Mouse (Mus musculus): ENCODE measurements around the gene Tcirg1. TPM values are rescaled to one million over a fixed set of nuclear protein-coding genes. Genes with fewer than 3 reads are reported as not detected.

The Tcirg1 gene
- polyA plus RNA-seq, 1 experiment from 2014 or later: 46.6 TPM

- no peaks in the 10 kb centered on the region for H3K9me3 ChIP-seq (replicated peaks; ENCODE audit: control insufficient read depth, low read length)
- no peak overlapping the region for H3K4me2 ChIP-seq (ENCODE audit: low read depth, low read length)
- H3K9ac ChIP-seq (ENCODE audit: low read length): no peak overlapping the region
- peak; percentile 58; the same call in 1 of the 2 replicates for ATAC-seq (ENCODE audit: insufficient read depth, low FRiP score)
- H3K4me1 ChIP-seq (ENCODE audit: control insufficient read depth, insufficient read depth, low read length): no peaks in the 10 kb centered on the region
- no peak overlapping the region for H3K27ac ChIP-seq (ENCODE audit: low read length)
- peaks cover 49% of the 10 kb centered on the region for H3K36me3 ChIP-seq (ENCODE audit: control insufficient read depth, insufficient read depth, low read length)
- 25% methylated on average over 3 of the region's 3 CpGs for WGBS
- H3K4me3 ChIP-seq (replicated peaks; ENCODE audit: low read length): no peak overlapping the region
- no peaks in the 10 kb centered on the region for H3K27me3 ChIP-seq (ENCODE audit: control insufficient read depth, insufficient read depth, low read length)
Measured at GRCm38 (mm10) chr19:3895171-3895631, 11.7 kb downstream of the Tcirg1 start.

- Histone ChIP-seq H3K4me2 (ENCODE audit: low read depth, low read length) (no peak overlapping the region), H3K9ac (ENCODE audit: low read length) (no peak overlapping the region), H3K4me3 (replicated peaks; ENCODE audit: low read length) (no peak overlapping the region), H3K4me1 (ENCODE audit: control insufficient read depth, insufficient read depth, low read length) (no peaks in the 10 kb centered on the region), H3K27ac (ENCODE audit: low read length) (no peak overlapping the region), H3K36me3 (ENCODE audit: control insufficient read depth, insufficient read depth, low read length) (peaks cover 50% of the 10 kb centered on the region), H3K27me3 (ENCODE audit: control insufficient read depth, insufficient read depth, low read length) (no peaks in the 10 kb centered on the region), H3K9me3 (replicated peaks; ENCODE audit: control insufficient read depth, low read length) (no peaks in the 10 kb centered on the region)
- no peak for ATAC-seq (ENCODE audit: insufficient read depth, low FRiP score)
- WGBS: 88% methylated on average over 2 of the region's 2 CpGs
Measured at GRCm38 (mm10) chr19:3894294-3894693, 12.6 kb downstream of the Tcirg1 start.

GRCm38 (mm10) chr19:3893545-3894116 is 13.3 kb downstream of the Tcirg1 start:
- H3K36me3 ChIP-seq (ENCODE audit: control insufficient read depth, insufficient read depth, low read length): peaks cover 50% of the 10 kb centered on the region
- H3K27me3 ChIP-seq (ENCODE audit: control insufficient read depth, insufficient read depth, low read length): no peaks in the 10 kb centered on the region
- no peak overlapping the region for H3K27ac ChIP-seq (ENCODE audit: low read length)
- no peaks in the 10 kb centered on the region for H3K9me3 ChIP-seq (replicated peaks; ENCODE audit: control insufficient read depth, low read length)
- no peak overlapping the region for H3K4me3 ChIP-seq (replicated peaks; ENCODE audit: low read length)
- no peaks in the 10 kb centered on the region for H3K4me1 ChIP-seq (ENCODE audit: control insufficient read depth, insufficient read depth, low read length)
- no peak overlapping the region for H3K9ac ChIP-seq (ENCODE audit: low read length)
- no peak for ATAC-seq (ENCODE audit: insufficient read depth, low FRiP score)
- H3K4me2 ChIP-seq (ENCODE audit: low read depth, low read length): no peak overlapping the region
- 92% methylated on average over 4 of the region's 4 CpGs for WGBS

DNA sequence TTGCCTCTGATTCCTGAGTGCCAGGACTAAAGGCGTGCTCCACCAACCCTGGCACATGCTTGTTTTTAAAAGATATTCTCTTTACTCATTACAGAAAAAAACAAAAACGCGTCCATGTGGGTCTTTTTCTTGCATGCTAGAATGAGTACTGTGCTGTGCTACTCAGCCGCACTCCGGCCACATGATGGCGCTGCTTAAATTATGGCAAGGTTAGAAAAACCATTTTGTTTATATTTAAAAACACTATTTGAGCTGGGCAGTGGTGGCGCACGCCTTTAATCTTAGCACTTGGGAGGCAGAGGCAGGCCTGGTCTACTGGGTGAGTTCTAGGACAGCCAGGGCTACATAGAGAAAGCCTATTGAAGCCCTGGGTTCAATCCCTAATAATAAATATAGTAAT is 16.8 kb downstream of the Tcirg1 start:
- no peaks in the 10 kb centered on the region for H3K9me3 ChIP-seq (replicated peaks; ENCODE audit: control insufficient read depth, low read length)
- H3K4me2 ChIP-seq (ENCODE audit: low read depth, low read length): no peak overlapping the region
- peaks cover 29% of the 10 kb centered on the region for H3K36me3 ChIP-seq (ENCODE audit: control insufficient read depth, insufficient read depth, low read length)
- no peak overlapping the region for H3K9ac ChIP-seq (ENCODE audit: low read length)
- 80% methylated on average over 8 of the region's 8 CpGs for WGBS
- no peaks in the 10 kb centered on the region for H3K27me3 ChIP-seq (ENCODE audit: control insufficient read depth, insufficient read depth, low read length)
- no peak for ATAC-seq (ENCODE audit: insufficient read depth, low FRiP score)
- no peak overlapping the region for H3K27ac ChIP-seq (ENCODE audit: low read length)
- no peaks in the 10 kb centered on the region for H3K4me1 ChIP-seq (ENCODE audit: control insufficient read depth, insufficient read depth, low read length)
- no peak overlapping the region for H3K4me3 ChIP-seq (replicated peaks; ENCODE audit: low read length)

DNA sequence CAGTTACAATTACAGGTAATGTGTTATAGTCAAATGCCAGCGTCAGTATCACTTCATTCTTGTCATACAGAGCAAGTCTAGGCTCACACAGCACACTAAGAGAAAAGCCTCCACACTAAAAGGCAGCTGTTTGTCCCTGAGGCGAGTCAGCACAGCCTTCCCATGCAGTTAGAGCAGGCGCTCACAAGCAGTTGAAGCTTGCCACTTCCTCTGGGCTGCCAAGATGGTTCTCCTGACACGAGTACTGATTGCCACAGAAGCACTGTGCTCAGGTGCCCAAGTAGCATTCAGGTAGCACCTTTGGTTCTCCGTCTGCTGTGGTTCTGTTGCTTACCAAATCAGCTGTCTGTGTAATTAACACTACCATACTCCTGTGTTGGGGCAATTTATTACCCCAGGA is 17.8 kb downstream of the Tcirg1 start:
- Histone ChIP-seq H3K4me1 (ENCODE audit: control insufficient read depth, insufficient read depth, low read length) (peaks cover 4% of the 10 kb centered on the region; the same call in 1 of the 2 replicates), H3K9me3 (replicated peaks; ENCODE audit: control insufficient read depth, low read length) (no peaks in the 10 kb centered on the region), H3K27me3 (ENCODE audit: control insufficient read depth, insufficient read depth, low read length) (no peaks in the 10 kb centered on the region), H3K4me3 (replicated peaks; ENCODE audit: low read length) (no peak overlapping the region), H3K4me2 (ENCODE audit: low read depth, low read length) (no peak overlapping the region), H3K36me3 (ENCODE audit: control insufficient read depth, insufficient read depth, low read length) (peaks cover 24% of the 10 kb centered on the region), H3K9ac (ENCODE audit: low read length) (no peak overlapping the region), H3K27ac (ENCODE audit: low read length) (no peak overlapping the region)
- WGBS: 88% methylated on average over 5 of the region's 5 CpGs
- no peak for ATAC-seq (ENCODE audit: insufficient read depth, low FRiP score)

DNA sequence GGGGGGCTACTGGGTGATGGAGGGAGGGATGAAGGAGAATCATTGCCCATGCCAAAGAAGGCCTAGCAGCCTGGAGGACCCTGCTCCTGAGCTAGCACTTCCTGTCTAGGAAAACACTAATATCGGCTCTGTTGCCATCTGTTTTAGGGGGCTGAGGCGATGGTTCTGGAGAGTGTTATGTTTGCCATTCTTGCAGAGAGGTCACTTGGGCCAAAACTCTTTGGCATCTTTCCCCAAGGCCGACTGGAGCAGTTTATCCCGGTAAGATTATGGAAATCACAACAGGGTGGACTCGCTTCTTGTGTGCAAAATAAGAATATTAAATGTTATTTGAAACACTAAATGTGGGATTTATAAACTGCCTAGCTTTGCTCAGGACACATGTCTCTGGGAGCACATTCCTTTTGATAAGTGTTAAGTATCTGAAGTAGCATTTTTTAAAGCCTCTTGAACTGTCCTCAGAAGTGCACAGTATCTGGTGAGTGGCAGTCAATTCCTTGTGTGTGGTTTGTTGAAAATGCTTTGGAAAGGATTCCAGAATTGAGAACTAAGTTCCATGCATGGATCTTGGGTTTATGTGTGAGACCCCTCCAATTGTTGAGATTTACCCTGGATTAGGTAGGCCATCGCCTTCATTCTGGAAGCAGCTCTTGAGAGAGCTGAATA is 22.5 kb downstream of the Tcirg1 start:
- Histone ChIP-seq H3K4me1 (ENCODE audit: control insufficient read depth, insufficient read depth, low read length) (peaks cover 19% of the 10 kb centered on the region), H3K9ac (ENCODE audit: low read length) (no peak overlapping the region), H3K27me3 (ENCODE audit: control insufficient read depth, insufficient read depth, low read length) (no peaks in the 10 kb centered on the region), H3K27ac (ENCODE audit: low read length) (no peak overlapping the region), H3K36me3 (ENCODE audit: control insufficient read depth, insufficient read depth, low read length) (peaks cover 1% of the 10 kb centered on the region; the same call in 1 of the 2 replicates), H3K9me3 (replicated peaks; ENCODE audit: control insufficient read depth, low read length) (no peaks in the 10 kb centered on the region), H3K4me3 (replicated peaks; ENCODE audit: low read length) (no peak overlapping the region), H3K4me2 (ENCODE audit: low read depth, low read length) (no peak overlapping the region)
- 47% methylated on average over 6 of the region's 6 CpGs for WGBS
- ATAC-seq (ENCODE audit: insufficient read depth, low FRiP score): no peak

DNA sequence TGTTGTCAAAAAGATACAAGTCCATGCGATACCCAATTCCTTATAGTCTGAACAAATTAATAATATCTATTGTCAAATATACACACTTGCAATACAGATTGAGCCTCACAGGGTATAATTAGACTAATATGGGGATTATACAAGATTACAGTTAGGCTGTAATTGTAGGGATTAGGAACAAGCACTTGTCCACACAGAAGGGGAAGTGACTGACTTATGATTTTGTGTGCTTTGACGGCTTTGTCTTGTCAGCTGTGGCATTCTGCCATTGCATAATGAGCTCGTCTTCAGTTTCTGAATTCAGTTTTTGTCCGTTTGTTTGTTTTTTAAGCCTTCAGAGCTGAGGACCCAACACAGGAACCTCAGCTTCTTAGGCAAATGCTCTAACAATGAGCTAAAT is 24.7 kb downstream of the Tcirg1 start:
- Histone ChIP-seq H3K9me3 (replicated peaks; ENCODE audit: control insufficient read depth, low read length) (no peaks in the 10 kb centered on the region), H3K27ac (ENCODE audit: low read length) (0 out of 2 replicates have a peak overlapping the region, but pooled peaks have one; percentile 2), H3K4me3 (replicated peaks; ENCODE audit: low read length) (no peak overlapping the region), H3K4me1 (ENCODE audit: control insufficient read depth, insufficient read depth, low read length) (peaks cover 19% of the 10 kb centered on the region), H3K36me3 (ENCODE audit: control insufficient read depth, insufficient read depth, low read length) (no peaks in the 10 kb centered on the region), H3K27me3 (ENCODE audit: control insufficient read depth, insufficient read depth, low read length) (no peaks in the 10 kb centered on the region), H3K4me2 (ENCODE audit: low read depth, low read length) (no peak overlapping the region), H3K9ac (ENCODE audit: low read length) (no peak overlapping the region)
- 73% methylated on average over 4 of the region's 4 CpGs for WGBS
- no peak for ATAC-seq (ENCODE audit: insufficient read depth, low FRiP score)

DNA sequence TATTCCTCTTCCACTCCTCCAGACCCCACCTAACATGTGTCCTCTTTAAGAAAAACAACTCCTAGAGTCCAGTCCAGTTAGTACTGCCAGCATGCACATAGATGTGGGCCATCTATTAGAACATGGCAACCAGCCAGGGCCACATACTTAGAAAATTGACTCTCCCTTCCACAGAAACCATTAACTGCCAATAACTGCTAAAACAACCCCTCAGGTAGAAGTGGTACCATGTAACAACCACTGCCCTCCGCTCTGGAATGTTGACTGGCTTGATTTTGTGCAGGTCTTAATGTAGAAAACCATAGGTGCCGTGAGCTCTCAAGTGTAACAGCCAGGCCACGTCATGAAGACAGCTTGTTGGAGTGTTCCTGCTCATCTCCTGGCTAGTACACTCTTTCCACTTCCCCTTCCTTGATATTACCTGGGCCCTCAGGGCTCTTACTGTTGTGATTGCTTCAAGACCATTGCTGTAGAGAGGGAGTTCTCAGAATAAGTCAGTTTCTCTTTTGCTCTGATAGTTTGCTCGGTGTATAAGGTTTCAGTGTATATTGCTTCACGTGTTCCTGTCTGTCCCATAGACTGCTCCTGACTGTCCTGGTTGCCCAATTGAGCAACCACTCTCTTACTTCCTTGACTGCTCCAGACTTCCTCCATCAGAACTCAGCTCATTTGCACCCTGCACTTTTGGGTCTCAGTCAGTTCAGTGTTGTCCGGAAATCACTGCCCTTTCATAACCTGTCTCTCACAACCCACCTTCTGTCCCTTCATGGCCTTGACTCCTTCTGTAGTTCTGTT is 26.7 kb downstream of the Tcirg1 start:
- no peaks in the 10 kb centered on the region for H3K9me3 ChIP-seq (replicated peaks; ENCODE audit: control insufficient read depth, low read length)
- no peak overlapping the region for H3K4me3 ChIP-seq (replicated peaks; ENCODE audit: low read length)
- no peaks in the 10 kb centered on the region for H3K36me3 ChIP-seq (ENCODE audit: control insufficient read depth, insufficient read depth, low read length)
- H3K4me1 ChIP-seq (ENCODE audit: control insufficient read depth, insufficient read depth, low read length): peaks cover 23% of the 10 kb centered on the region
- H3K27me3 ChIP-seq (ENCODE audit: control insufficient read depth, insufficient read depth, low read length): no peaks in the 10 kb centered on the region
- H3K27ac ChIP-seq (ENCODE audit: low read length): no peak overlapping the region; the same call in 1 of the 2 replicates
- WGBS: 85% methylated on average over 6 of the region's 6 CpGs
- ATAC-seq (ENCODE audit: insufficient read depth, low FRiP score): no peak
- H3K9ac ChIP-seq (ENCODE audit: low read length): no peak overlapping the region
- no peak overlapping the region for H3K4me2 ChIP-seq (ENCODE audit: low read depth, low read length)

GRCm38 (mm10) chr19:3875045-3875444 is 31.9 kb downstream of the Tcirg1 start:
- no peak overlapping the region for H3K4me3 ChIP-seq (replicated peaks; ENCODE audit: low read length)
- H3K4me2 ChIP-seq (ENCODE audit: low read depth, low read length): no peak overlapping the region
- ATAC-seq (ENCODE audit: insufficient read depth, low FRiP score): peak; percentile 44; the same call in 1 of the 2 replicates
- H3K9ac ChIP-seq (ENCODE audit: low read length): no peak overlapping the region
- no peaks in the 10 kb centered on the region for H3K27me3 ChIP-seq (ENCODE audit: control insufficient read depth, insufficient read depth, low read length)
- H3K9me3 ChIP-seq (replicated peaks; ENCODE audit: control insufficient read depth, low read length): no peaks in the 10 kb centered on the region
- 70% methylated on average over 7 of the region's 7 CpGs for WGBS
- H3K36me3 ChIP-seq (ENCODE audit: control insufficient read depth, insufficient read depth, low read length): no peaks in the 10 kb centered on the region
- peaks cover 14% of the 10 kb centered on the region; the same call in 1 of the 2 replicates for H3K4me1 ChIP-seq (ENCODE audit: control insufficient read depth, insufficient read depth, low read length)
- H3K27ac ChIP-seq (ENCODE audit: low read length): peak overlapping the region; percentile 58; the same call in 1 of the 2 replicates

Data from stomach, embryonic 16.5 days (tissue).